Mouse (Mus musculus) gastrocnemius, postnatal 10 days (tissue): ENCODE measurements around the gene Nsrp1. TPM values are rescaled to one million over a fixed set of nuclear protein-coding genes. Genes with fewer than 3 reads are reported as not detected.
A peak's percentile ranks its signal among the peaks of the same experiment; 100 is the strongest.

ENCODE experiments used
- DNase-seq: peaks from one replicate; pipeline ENCODE4 v3.0.0; 2021; ENCODE audit warnings: mixed read lengths
- total RNA-seq, 2 experiments: library from RNA; stranded (reverse); gene quantifications; 2 replicates each; pipeline ENCODE4 v1.2.3; 2021

Nsrp1 gene
- total RNA-seq, 2 experiments from 2014 or later = 12.4 to 18.0 TPM

- DNase-seq = no peak
Measured at GRCm38 (mm10) chr11:77042816-77043215, 35.4 kb downstream of the Nsrp1 start.

- no peak for DNase-seq
Measured at GRCm38 (mm10) chr11:77041891-77042290, 36.3 kb downstream of the Nsrp1 start.

GRCm38 (mm10) chr11:77031151-77031934 is 46.9 kb downstream of the Nsrp1 start:
- no peak for DNase-seq

- DNase-seq = no peak
Measured at GRCm38 (mm10) chr11:77028157-77028556, 50.1 kb downstream of the Nsrp1 start.

GRCm38 (mm10) chr11:77026559-77026958 is 51.7 kb downstream of the Nsrp1 start:
- no peak for DNase-seq

GRCm38 (mm10) chr11:77021749-77022396 is 56.4 kb downstream of the Nsrp1 start:
- no peak for DNase-seq

- DNase-seq = no peak
Measured at GRCm38 (mm10) chr11:77019539-77019938, 58.7 kb downstream of the Nsrp1 start.

- DNase-seq = no peak
Measured at GRCm38 (mm10) chr11:77018046-77018445, 60.2 kb downstream of the Nsrp1 start.

GRCm38 (mm10) chr11:77010762-77011475 is 67.3 kb downstream of the Nsrp1 start:
- no peak for DNase-seq

GRCm38 (mm10) chr11:77009069-77010025 is 68.9 kb downstream of the Nsrp1 start:
- DNase-seq = no peak

- DNase-seq = no peak
Measured at GRCm38 (mm10) chr11:77006616-77007015, 71.6 kb downstream of the Nsrp1 start.

GRCm38 (mm10) chr11:77005881-77006280 is 72.4 kb downstream of the Nsrp1 start:
- no peak for DNase-seq

GRCm38 (mm10) chr11:77002361-77002760 is 75.9 kb downstream of the Nsrp1 start:
- no peak for DNase-seq

- DNase-seq = no peak
Measured at GRCm38 (mm10) chr11:77000741-77001140, 77.5 kb downstream of the Nsrp1 start.

- no peak for DNase-seq
Measured at GRCm38 (mm10) chr11:76998705-76999226, 79.5 kb downstream of the Nsrp1 start.

- no peak for DNase-seq
Measured at GRCm38 (mm10) chr11:76997916-76998704, 80.1 kb downstream of the Nsrp1 start, which contains the start of gene Slc6a4. Gene Slc6a4, plus strand, starts transcription at chr11:76998603.

GRCm38 (mm10) chr11:76997305-76997704 is 80.9 kb downstream of the Nsrp1 start:
- DNase-seq = peak; percentile 75

GRCm38 (mm10) chr11:76995966-76996672 is 82.1 kb downstream of the Nsrp1 start:
- no peak for DNase-seq
